Mouse (Mus musculus) ES-E14 (cell line): ENCODE data around the gene Hacd4.

Experiments
- HCFC1 ChIP-seq: IDR thresholded peaks from 2 replicates; pipeline ENCODE4 v1.6.1; 2012; ENCODE audit warnings: low read length, inconsistent platforms, borderline replicate concordance; ENCODE audit not compliant: insufficient read depth
- MAFK ChIP-seq: IDR thresholded peaks from 2 replicates; pipeline ENCODE4 v1.6.1; 2014; ENCODE audit warnings: mild to moderate bottlenecking, low read depth, low read length, inconsistent platforms; ENCODE audit not compliant: insufficient read depth
- ZC3H11A ChIP-seq: IDR thresholded peaks from 2 replicates; pipeline ENCODE4 v1.6.1; 2012; ENCODE audit warnings: low read depth, mild to moderate bottlenecking, inconsistent platforms, low read length, borderline replicate concordance
- ZNF384 ChIP-seq: IDR thresholded peaks from 2 replicates; pipeline ENCODE4 v1.6.1; 2012; ENCODE audit warnings: low read depth, low read length, inconsistent platforms

DNA sequence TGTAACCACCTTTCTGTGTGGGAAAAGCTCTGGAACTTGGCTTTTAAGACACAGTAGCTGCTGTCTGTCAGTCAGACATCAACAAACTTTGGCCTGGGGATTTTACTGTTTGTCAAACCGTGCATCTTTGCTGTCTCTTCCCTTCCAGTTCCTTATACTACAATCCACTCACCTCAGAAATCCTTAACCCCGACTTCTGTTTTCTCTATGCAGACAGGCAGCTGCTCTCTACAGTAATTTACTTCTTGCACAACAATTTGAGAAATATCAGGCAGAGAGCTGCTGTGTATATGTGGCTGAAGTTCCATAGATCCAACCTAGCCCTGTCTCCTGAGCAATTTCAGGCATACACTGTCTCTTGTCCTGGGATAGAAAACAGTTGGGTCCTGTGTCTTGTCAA is 32.8 kb upstream of the Hacd4 start:
- TF ChIP-seq ZC3H11A (no peak), HCFC1 (no peak), MAFK (no peak), ZNF384 (no peak)
